In genomic region chr3:55119275-55119898, GRCm38 (mm10) we compare ENCODE assay signal across 15 mouse cellular contexts. TPM values are rescaled to one million over a fixed set of nuclear protein-coding genes. Genes with fewer than 3 reads are reported as not detected.
A peak's percentile ranks its signal among the peaks of the same experiment; 100 is the strongest.
DNase-seq lines count a peak whose midpoint lies in the region; ATAC-seq lines count a peak whose summit lies in the region.
"Had no signal": no experiment of that assay in that cellular context is flagged by ENCODE, and none has a peak within 500 bp of the region (broad histone marks: within the 10 kb centered on the region; RNA-seq: fewer than 3 reads in every experiment).

No protein-coding gene starts in this region.

- H3K36me3 ChIP-seq in intestine, embryonic 15.5 days = peaks cover 29% of the 10 kb centered on the region

- no peak overlapping the region for H3K4me2 ChIP-seq in intestine, embryonic 15.5 days (replicated peaks)
- H3K4me2 ChIP-seq: forebrain, embryonic 15.5 days; limb, embryonic 13.5 days; midbrain, embryonic 11.5 days; neural tube, embryonic 15.5 days had no signal

- H3K27me3 ChIP-seq in intestine, embryonic 15.5 days (replicated peaks) = no peaks in the 10 kb centered on the region
- H3K27me3 ChIP-seq: forebrain, embryonic 15.5 days; limb, embryonic 13.5 days; neural tube, embryonic 15.5 days had no signal

- H3K4me3 ChIP-seq in intestine, embryonic 15.5 days (replicated peaks) = no peak overlapping the region
- H3K4me3 ChIP-seq: forebrain, embryonic 15.5 days; limb, embryonic 13.5 days; neural tube, embryonic 15.5 days had no signal

- no peaks in the 10 kb centered on the region for H3K9me3 ChIP-seq in intestine, embryonic 15.5 days
- H3K9me3 ChIP-seq: forebrain, embryonic 15.5 days; limb, embryonic 13.5 days; neural tube, embryonic 15.5 days had no signal

- H3K9ac ChIP-seq in intestine, embryonic 15.5 days = no peak overlapping the region
- H3K9ac ChIP-seq: forebrain, embryonic 15.5 days; limb, embryonic 13.5 days; neural tube, embryonic 15.5 days had no signal

- H3K4me1 ChIP-seq in intestine, embryonic 15.5 days (replicated peaks) = peaks cover 3% of the 10 kb centered on the region

- DNase-seq in adrenal gland, postnatal 10 days = peak; percentile 27
- no peak for DNase-seq in adrenal gland, adult 18-20 months (ENCODE audit: low spot score in 2 of 2)
- DNase-seq in ovary, postnatal 36 days (ENCODE audit: low spot score) = peak; percentile 30
- DNase-seq in ovary, postnatal 10 days (ENCODE audit: low spot score) = no peak
- DNase-seq in urinary bladder, postnatal 36 days (ENCODE audit: low spot score in 2 of 2) = peak; percentile 20 to 47
- no peak for DNase-seq in neural tube, embryonic 10.5 days (ENCODE audit: extremely low spot score, low spot score)
- DNase-seq in cerebellum, adult 11-12 months = no peak
- DNase-seq: kidney, postnatal 14 days; thymus, postnatal 4 days had no signal

- no peak overlapping the region for H3K27ac ChIP-seq in intestine, embryonic 15.5 days
- H3K27ac ChIP-seq: forebrain, embryonic 15.5 days; limb, embryonic 13.5 days; neural tube, embryonic 15.5 days had no signal

- 79% methylated on average over 6 of the region's 6 CpGs for WGBS in intestine, embryonic 15.5 days

- peak; percentile 70 for ATAC-seq in intestine, embryonic 15.5 days
- ATAC-seq: forebrain, embryonic 15.5 days had no signal

RNA-seq across cellular contexts. Expression of gene Spg20, which starts 7.5 kb away (rescaled TPM):
- 10 to 100 TPM; 46.3 to 50.3 TPM for total RNA-seq in adrenal gland, postnatal 10 days (2021)
- total RNA-seq in adrenal gland, adult 18-20 months (2021) = 10 to 100 TPM; 38.7 to 59.3 TPM
- 32.8 and 37.4 TPM in 2 replicates for polyA plus RNA-seq in intestine, embryonic 15.5 days (2015; fragmentation: Nextera tagmentation; extraction: Ambion mirVana)

RNA-seq across cellular contexts. Expression of gene Ccdc169, which starts 17.8 kb away (rescaled TPM):
- total RNA-seq in adrenal gland, postnatal 10 days (2021) = under 1 TPM in 1 of 2 experiments, not detected in 1; 0.12 TPM
- total RNA-seq in adrenal gland, adult 18-20 months (2021) = not detected
- 0.05 TPM in 1 of 2 replicates, not detected in the other for polyA plus RNA-seq in intestine, embryonic 15.5 days (2015; fragmentation: Nextera tagmentation; extraction: Ambion mirVana)
- polyA plus RNA-seq: midbrain, embryonic 11.5 days; neural tube, embryonic 15.5 days; spleen, adult 2 months had no signal

Comparison
In these comparisons a context has a peak if more than half of its experiments do, and no peak if none do; other contexts are left out.
1. DNase-seq: peak in adrenal gland, postnatal 10 days (single experiment), ovary, postnatal 36 days (single experiment) and urinary bladder, postnatal 36 days (2 of 2); none in adrenal gland, adult 18-20 months (0 of 2), ovary, postnatal 10 days (single experiment), neural tube, embryonic 10.5 days (single experiment) and cerebellum, adult 11-12 months (single experiment).